13 mouse cellular contexts compared by ENCODE assay signal in genomic region chr5:98566461-98567193, GRCm38 (mm10). TPM values are rescaled to one million over a fixed set of nuclear protein-coding genes. Genes with fewer than 3 reads are reported as not detected.
DNase-seq lines count a peak whose midpoint lies in the region; ATAC-seq and TF ChIP-seq lines count a peak whose summit lies in the region.
"Had no signal": no experiment of that assay in that cellular context is flagged by ENCODE, and none has a peak within 500 bp of the region (broad histone marks: within the 10 kb centered on the region; RNA-seq: fewer than 3 reads in every experiment).

No protein-coding gene starts in this region.

- peak; percentile 90 for ATAC-seq in forebrain, embryonic 12.5 days (ENCODE audit: low FRiP score)

- WGBS in forebrain, embryonic 12.5 days: 17% methylated on average over 6 of the region's 6 CpGs

- H3K36me3 ChIP-seq in testis, adult 2 months (ENCODE audit: control insufficient read depth, insufficient read depth, low read length): no peaks in the 10 kb centered on the region
- H3K36me3 ChIP-seq in forebrain, embryonic 12.5 days (replicated peaks): no peaks in the 10 kb centered on the region

- no peaks in the 10 kb centered on the region for H3K4me1 ChIP-seq in testis, adult 2 months (ENCODE audit: control insufficient read depth, insufficient read depth, low read length)
- H3K4me1 ChIP-seq in forebrain, embryonic 12.5 days: peaks cover 25% of the 10 kb centered on the region

- DNase-seq in testis, postnatal 14 days (ENCODE audit: low spot score): no peak
- peak; percentile 56 for DNase-seq in mesoderm, embryonic 11.5 days (ENCODE audit: low read depth, low spot score)
- no peak for DNase-seq in heart, adult 18-20 months
- DNase-seq in cerebellum, adult 9-10 months: no peak
- no peak for DNase-seq in heart, adult 11 months
- DNase-seq: gastrocnemius, postnatal 14 days; heart, postnatal 10 days; lung, adult 2 months; thymus, postnatal 25 days had no signal

- TF ChIP-seq CTCF in testis, adult 2 months (IDR thresholded peaks at IDR 0.05; ENCODE audit: control insufficient read depth, insufficient read depth, insufficient replicate concordance, low read depth, low read length): no peak

- no peak overlapping the region for H3K4me2 ChIP-seq in forebrain, embryonic 12.5 days

- no peaks in the 10 kb centered on the region for H3K27me3 ChIP-seq in testis, adult 2 months (ENCODE audit: control insufficient read depth, insufficient read depth, low read length)
- H3K27me3 ChIP-seq in forebrain, embryonic 12.5 days: no peaks in the 10 kb centered on the region

- H3K4me3 ChIP-seq in testis, adult 2 months (ENCODE audit: control insufficient read depth, low read depth, low read length): peak overlapping the region; percentile 69
- H3K4me3 ChIP-seq in forebrain, embryonic 12.5 days (replicated peaks): no peak overlapping the region

- H3K9me3 ChIP-seq in forebrain, embryonic 12.5 days: no peaks in the 10 kb centered on the region

- H3K27ac ChIP-seq in testis, adult 2 months (ENCODE audit: control insufficient read depth, insufficient read depth, low read depth, low read length): peak overlapping the region; percentile 36; the same call in 1 of the 2 replicates
- H3K27ac ChIP-seq in forebrain, embryonic 12.5 days: peak overlapping the region; percentile 84

- H3K9ac ChIP-seq in forebrain, embryonic 12.5 days: no peak overlapping the region

- TF ChIP-seq POLR2A in testis, adult 2 months (IDR thresholded peaks at IDR 0.05; ENCODE audit: control insufficient read depth, low read depth, low read length): no peak

RNA-seq across cellular contexts. Expression of gene Gm11111, which starts 14.1 kb away (rescaled TPM):
- not detected in 2 replicates for polyA plus RNA-seq in testis, adult 2 months (2012; rRNA removed)
- polyA plus RNA-seq in forebrain, embryonic 12.5 days (2016; fragmentation: Nextera tagmentation; extraction: Ambion mirVana): not detected in 2 replicates
- not detected for total RNA-seq in heart, adult 18-20 months (2021)
- total RNA-seq: gastrocnemius, postnatal 14 days; heart, postnatal 10 days; left cerebral cortex, postnatal 10 days had no signal
- polyA plus RNA-seq: kidney, embryonic 14.5 days; lung, adult 2 months had no signal
